Mouse (Mus musculus) C2C12 (cell line): ENCODE data around the gene Nxph4.

Experiments used
- CTCF ChIP-seq: IDR thresholded peaks from one replicate; pipeline ENCODE4 v1.5.1; 2011; ENCODE audit not compliant: control insufficient read depth, insufficient read depth, insufficient read length
- MAX ChIP-seq: IDR thresholded peaks from one replicate; pipeline ENCODE4 v1.6.1; 2011; ENCODE audit warnings: mild to moderate bottlenecking, control low read depth
- MYOD1 ChIP-seq: IDR thresholded peaks from one replicate; pipeline ENCODE4 v1.6.1; 2011; ENCODE audit warnings: low read depth; ENCODE audit not compliant: control insufficient read depth, insufficient read length

- TF ChIP-seq CTCF (no peak), MAX (no peak), MYOD1 (no peak)
Measured at GRCm38 (mm10) chr10:127570384-127570783, 36.0 kb upstream of the Nxph4 start.
